Mouse (Mus musculus) heart, embryonic 16.5 days (tissue): ENCODE measurements at regions not wholly inside any gene's neighbourhood (a gene's known extent, or its start where the extent isn't known, plus 50 kb on each side); places are given as distances from the start of the nearest gene placed in this dataset.

Experiments used
- ATAC-seq: fragments of 200-750 bp; cut with Nextera tagmentation; replicated peaks from 2 replicates; pipeline ENCODE4 v1.8.0; 2017; ENCODE audit warnings: moderate number of reproducible peaks; ENCODE audit not compliant: insufficient read depth, low FRiP score; ENCODE audit errors: extremely low read depth
- H3K27ac ChIP-seq: fragments of 300-500 bp; sonication (generic); 2 replicates; pipeline ENCODE4 v1.5.1; 2014; ENCODE audit warnings: mild to moderate bottlenecking, low read length, control low read depth, moderate library complexity
- H3K27me3 ChIP-seq: fragments of 300-500 bp; sonication (generic); 2 replicates; pipeline ENCODE4 v1.6.1; 2014; ENCODE audit warnings: low read length, mixed read lengths; ENCODE audit not compliant: control insufficient read depth, insufficient read depth
- H3K36me3 ChIP-seq: fragments of 300-500 bp; sonication (generic); 2 replicates; pipeline ENCODE4 v1.6.1; 2014; ENCODE audit not compliant: control insufficient read depth, insufficient read depth
- H3K4me1 ChIP-seq: fragments of 300-500 bp; sonication (generic); 2 replicates; pipeline ENCODE4 v1.6.1; 2014; ENCODE audit warnings: low read length, mixed read lengths; ENCODE audit not compliant: control insufficient read depth, insufficient read depth
- H3K4me2 ChIP-seq: fragments of 300-500 bp; sonication (generic); 2 replicates; pipeline ENCODE4 v1.6.1; 2014; ENCODE audit warnings: low read depth, mild to moderate bottlenecking, control low read depth, low read length
- H3K4me3 ChIP-seq: fragments of 300-500 bp; sonication (generic); 2 replicates; pipeline ENCODE4 v1.5.1; 2014; ENCODE audit warnings: mild to moderate bottlenecking, control low read depth, low read length
- H3K9ac ChIP-seq: fragments of 300-500 bp; sonication (generic); 2 replicates; pipeline ENCODE4 v1.6.1; 2014; ENCODE audit warnings: low read length, control low read depth
- H3K9me3 ChIP-seq: fragments of 300-500 bp; sonication (generic); replicated peaks from 2 replicates; pipeline ENCODE4 v1.6.1; 2016; ENCODE audit warnings: low read length; ENCODE audit not compliant: control insufficient read depth
- WGBS: fragments of 180-500 bp; shearing (Covaris S2); extraction: QIAGEN DNeasy Blood & Tissue Kit; methylation state at CpG from one replicate; pipeline ENCODE4 v1.1.7; 2014; 5-methylcytosine and 5-hydroxymethylcytosine counted together

DNA sequence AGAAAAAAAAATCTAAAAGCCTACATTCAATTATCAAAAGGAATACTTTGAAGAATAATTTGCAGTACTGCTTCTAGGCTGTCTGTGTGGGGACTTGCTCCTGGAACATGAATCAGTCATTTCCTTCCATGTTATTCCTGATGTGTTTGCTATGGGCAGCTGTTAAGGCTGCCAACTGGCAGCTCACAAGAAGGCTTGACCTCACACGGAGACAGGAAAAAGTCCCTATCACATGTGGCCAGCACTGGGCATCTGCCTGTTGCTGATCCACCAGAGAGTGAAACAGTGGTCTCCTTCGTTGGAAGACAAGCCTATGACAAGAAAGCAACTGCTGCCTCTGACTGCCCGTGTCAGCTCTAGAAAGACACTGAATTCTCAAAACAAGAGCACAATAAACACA lies 140.6 kb downstream of the Trib2 start:
- Histone ChIP-seq H3K9ac (no peak overlapping the region), H3K36me3 (no peaks in the 10 kb centered on the region), H3K4me2 (no peak overlapping the region), H3K27ac (no peak overlapping the region), H3K4me3 (no peak overlapping the region), H3K27me3 (no peaks in the 10 kb centered on the region), H3K4me1 (no peaks in the 10 kb centered on the region), H3K9me3 (no peaks in the 10 kb centered on the region)
- 69% methylated on average over 3 of the region's 3 CpGs for WGBS
- ATAC-seq, result no peak

DNA sequence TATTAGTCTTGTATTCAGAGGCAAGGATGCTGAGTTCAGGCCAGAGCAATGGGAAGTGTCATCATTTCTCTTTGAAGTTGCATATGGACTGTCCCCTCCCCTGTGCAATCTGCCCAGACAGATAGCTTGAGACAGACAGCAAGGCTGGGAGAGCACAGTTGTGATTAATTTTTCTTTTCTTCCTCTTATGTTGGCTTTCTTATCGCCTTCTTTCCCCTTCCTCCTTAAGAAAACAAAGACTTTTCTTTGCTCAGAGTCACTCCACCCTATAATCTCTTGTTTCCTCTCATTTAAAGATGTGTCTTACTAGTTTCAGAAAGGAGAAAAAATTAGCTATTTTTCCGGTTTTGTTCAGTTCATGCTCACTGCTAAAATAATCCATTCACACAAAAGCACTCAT lies 157.0 kb downstream of the Trib2 start:
- no peaks in the 10 kb centered on the region for H3K27me3 ChIP-seq
- no peaks in the 10 kb centered on the region for H3K9me3 ChIP-seq
- no peak overlapping the region for H3K9ac ChIP-seq
- H3K27ac ChIP-seq, result no peak overlapping the region
- H3K4me3 ChIP-seq, result no peak overlapping the region
- ATAC-seq, result no peak
- no peak overlapping the region for H3K4me2 ChIP-seq
- H3K36me3 ChIP-seq, result no peaks in the 10 kb centered on the region
- peaks cover 10% of the 10 kb centered on the region for H3K4me1 ChIP-seq
- WGBS, result 45% methylated on average over 2 of the region's 2 CpGs

DNA sequence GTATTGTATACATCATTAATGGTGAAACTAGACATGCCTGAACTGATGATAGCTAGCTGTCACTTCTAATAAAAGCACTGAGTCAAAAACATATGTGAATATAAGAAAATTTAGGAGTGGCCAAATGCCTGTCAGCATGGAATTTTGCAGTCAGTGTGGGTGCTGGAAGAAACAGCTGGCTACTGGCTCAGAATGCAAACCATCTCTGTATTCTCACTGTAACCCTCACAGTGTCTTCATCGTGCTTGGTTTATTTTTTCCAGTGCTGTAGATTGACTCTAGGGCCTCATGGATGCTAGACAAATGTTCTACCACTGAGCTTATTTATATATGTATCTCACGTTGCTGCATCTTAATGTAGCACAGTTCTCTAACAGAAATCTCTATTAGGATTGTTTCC lies 157.4 kb downstream of the Trib2 start:
- ATAC-seq, result no peak
- Histone ChIP-seq H3K4me3 (no peak overlapping the region), H3K36me3 (no peaks in the 10 kb centered on the region), H3K27me3 (no peaks in the 10 kb centered on the region), H3K4me1 (peaks cover 10% of the 10 kb centered on the region), H3K9me3 (no peaks in the 10 kb centered on the region), H3K9ac (no peak overlapping the region), H3K27ac (no peak overlapping the region), H3K4me2 (no peak overlapping the region)
- WGBS, result 58% methylated on average over 2 of the region's 2 CpGs

DNA sequence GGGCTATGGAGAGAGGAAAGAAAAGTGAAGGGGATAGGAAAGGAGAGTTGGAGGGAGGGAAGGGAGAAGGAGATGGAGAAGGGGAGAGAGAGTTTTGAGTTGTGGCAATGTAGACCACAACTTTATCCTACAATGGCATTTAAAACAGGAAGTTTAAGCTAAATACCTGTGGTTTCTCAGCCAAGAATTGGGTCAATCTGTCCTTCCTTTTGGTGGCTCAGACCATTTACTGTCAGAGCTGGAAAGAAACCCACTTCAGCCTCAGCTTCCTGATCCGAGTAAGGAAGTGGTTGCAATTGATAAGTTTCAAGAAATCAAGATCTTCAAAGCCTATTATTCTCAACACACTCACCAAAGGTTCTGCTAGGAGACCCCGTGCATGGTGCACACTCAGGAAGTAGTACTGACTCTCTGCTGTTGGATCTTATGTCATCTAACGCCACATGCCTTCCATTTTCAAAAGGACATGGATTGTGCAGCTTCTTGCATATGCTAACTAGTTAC lies 158.9 kb downstream of the Trib2 start:
- H3K4me2 ChIP-seq, result no peak overlapping the region
- H3K9me3 ChIP-seq, result no peaks in the 10 kb centered on the region
- H3K4me3 ChIP-seq, result no peak overlapping the region
- WGBS, result 62% methylated on average over 3 of the region's 3 CpGs
- no peak for ATAC-seq
- H3K4me1 ChIP-seq, result peaks cover 10% of the 10 kb centered on the region
- no peaks in the 10 kb centered on the region for H3K36me3 ChIP-seq
- H3K27ac ChIP-seq, result no peak overlapping the region
- no peak overlapping the region for H3K9ac ChIP-seq
- H3K27me3 ChIP-seq, result no peaks in the 10 kb centered on the region

DNA sequence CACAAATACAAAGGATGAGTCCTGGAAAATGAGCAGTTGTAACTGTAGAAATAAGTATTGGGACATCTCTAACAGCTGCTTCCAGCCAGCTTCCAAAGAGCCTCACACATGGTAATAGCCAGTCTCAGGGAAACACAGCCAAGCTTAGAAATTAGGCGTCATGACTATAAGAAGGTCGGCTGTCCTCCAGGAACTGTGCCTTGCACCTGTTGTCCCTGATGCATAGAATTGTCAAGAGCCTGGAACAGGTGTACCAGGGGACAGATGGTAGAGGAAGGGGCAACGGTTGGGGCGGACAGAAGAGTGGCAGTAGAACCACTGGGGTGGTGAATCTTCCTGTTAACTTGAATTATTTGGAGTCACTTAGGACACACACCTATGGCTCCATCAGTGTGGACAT lies 162.1 kb downstream of the Trib2 start:
- H3K4me1 ChIP-seq, result peaks cover 10% of the 10 kb centered on the region
- ATAC-seq, result no peak
- 91% methylated on average over 4 of the region's 4 CpGs for WGBS
- H3K4me3 ChIP-seq, result no peak overlapping the region
- no peaks in the 10 kb centered on the region for H3K9me3 ChIP-seq
- no peak overlapping the region for H3K4me2 ChIP-seq
- no peak overlapping the region for H3K27ac ChIP-seq
- no peaks in the 10 kb centered on the region for H3K27me3 ChIP-seq
- no peaks in the 10 kb centered on the region for H3K36me3 ChIP-seq
- H3K9ac ChIP-seq, result no peak overlapping the region

DNA sequence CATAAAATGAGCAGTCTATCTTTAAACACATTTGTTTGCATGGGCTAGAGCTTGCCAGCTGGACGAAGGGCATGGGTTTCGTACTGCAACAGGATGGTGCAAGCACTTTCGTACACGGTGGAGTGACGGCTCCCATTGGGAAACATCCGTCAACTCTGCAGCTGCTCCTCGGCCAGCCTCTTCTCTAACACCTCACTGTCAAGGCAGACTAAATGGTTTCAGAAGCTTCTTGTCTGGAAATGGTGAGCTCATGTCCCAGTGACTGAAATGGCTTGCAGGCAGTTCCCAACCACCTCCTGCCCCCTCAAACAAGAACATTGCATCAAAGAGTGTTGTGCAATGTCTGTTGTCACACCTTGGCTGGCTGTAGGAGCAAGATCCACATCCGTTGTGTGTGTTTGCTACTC lies 163.4 kb downstream of the Trib2 start:
- no peak overlapping the region for H3K27ac ChIP-seq
- whole genome bisulfite sequencing, result 42% methylated on average over 8 of the region's 8 CpGs
- H3K4me2 ChIP-seq, result no peak overlapping the region
- H3K4me1 ChIP-seq, result peaks cover 15% of the 10 kb centered on the region
- no peaks in the 10 kb centered on the region for H3K27me3 ChIP-seq
- no peaks in the 10 kb centered on the region for H3K9me3 ChIP-seq
- H3K4me3 ChIP-seq, result no peak overlapping the region
- H3K36me3 ChIP-seq, result no peaks in the 10 kb centered on the region
- no peak for ATAC-seq
- H3K9ac ChIP-seq, result no peak overlapping the region

DNA sequence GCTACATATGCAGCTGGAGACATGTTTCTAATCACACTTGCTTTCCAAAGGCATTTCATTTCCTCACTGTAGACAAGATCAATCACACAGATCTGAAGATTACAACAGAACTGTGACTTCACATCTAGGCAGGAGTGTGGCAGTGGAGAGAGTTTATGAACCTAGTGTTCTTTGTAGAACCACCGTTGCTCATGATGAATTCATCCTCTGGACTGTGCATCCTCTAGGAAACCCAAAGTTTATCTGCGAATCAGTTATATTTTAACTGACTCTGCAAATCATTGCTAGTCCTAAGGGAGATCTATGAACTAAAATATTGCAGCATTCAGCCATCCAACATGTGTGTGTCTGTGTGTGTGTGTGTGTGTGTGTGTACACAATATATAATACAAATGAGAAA lies 165.4 kb downstream of the Trib2 start:
- H3K36me3 ChIP-seq, result no peaks in the 10 kb centered on the region
- H3K4me1 ChIP-seq, result peaks cover 11% of the 10 kb centered on the region
- H3K4me2 ChIP-seq, result no peak overlapping the region
- WGBS, result 81% methylated on average over 2 of the region's 2 CpGs
- no peak overlapping the region for H3K4me3 ChIP-seq
- ATAC-seq, result no peak
- H3K27ac ChIP-seq, result no peak overlapping the region
- no peaks in the 10 kb centered on the region for H3K9me3 ChIP-seq
- no peaks in the 10 kb centered on the region for H3K27me3 ChIP-seq
- H3K9ac ChIP-seq, result no peak overlapping the region

DNA sequence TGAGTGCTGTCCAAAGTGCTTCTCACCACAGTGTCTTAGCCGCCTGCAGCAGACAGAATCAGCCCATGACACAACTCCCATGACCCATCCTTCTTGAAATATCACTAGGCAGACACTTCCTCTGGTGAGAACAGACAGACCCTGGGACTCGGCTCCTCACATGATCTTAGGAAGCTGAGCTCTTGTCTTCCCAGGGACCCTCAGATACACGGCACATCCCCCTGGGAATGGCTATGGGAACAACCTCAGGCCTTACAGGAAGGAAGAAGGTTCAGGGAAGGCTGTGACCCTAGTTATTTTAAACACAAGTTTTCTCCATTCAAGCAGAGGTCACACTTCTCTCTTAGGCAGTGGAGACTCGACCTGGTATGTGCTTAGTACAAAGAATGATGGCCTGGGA lies 166.8 kb downstream of the Trib2 start:
- Histone ChIP-seq H3K9me3 (no peaks in the 10 kb centered on the region), H3K4me3 (no peak overlapping the region), H3K27ac (no peak overlapping the region), H3K27me3 (no peaks in the 10 kb centered on the region), H3K4me2 (no peak overlapping the region), H3K36me3 (no peaks in the 10 kb centered on the region), H3K9ac (no peak overlapping the region), H3K4me1 (peaks cover 11% of the 10 kb centered on the region)
- 0 out of 2 replicates have a peak, but pooled peaks have one; percentile 23 for ATAC-seq
- 59% methylated on average over 4 of the region's 4 CpGs for WGBS

DNA sequence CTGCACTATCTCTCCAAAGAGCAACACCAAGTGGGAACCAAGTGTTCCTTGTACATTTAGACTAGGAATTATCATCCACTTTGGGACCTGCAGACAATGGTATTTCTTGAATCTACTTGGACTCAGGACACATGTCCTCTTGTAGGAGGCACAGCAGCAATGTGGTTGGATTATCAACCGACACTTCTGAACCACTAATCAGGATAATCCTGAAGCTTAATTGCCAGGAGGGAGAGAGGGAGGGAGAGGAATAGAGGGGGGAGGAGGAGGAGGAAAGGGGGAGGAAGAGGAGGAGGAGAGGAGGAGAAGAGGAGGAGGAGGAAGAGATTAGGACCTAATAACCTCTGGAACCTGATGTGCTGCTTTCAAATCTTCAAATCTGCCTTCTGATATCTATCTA lies 167.5 kb downstream of the Trib2 start:
- H3K4me3 ChIP-seq, result no peak overlapping the region
- H3K9ac ChIP-seq, result no peak overlapping the region
- H3K9me3 ChIP-seq, result no peaks in the 10 kb centered on the region
- H3K27ac ChIP-seq, result no peak overlapping the region
- no peaks in the 10 kb centered on the region for H3K27me3 ChIP-seq
- H3K4me2 ChIP-seq, result no peak overlapping the region
- H3K36me3 ChIP-seq, result no peaks in the 10 kb centered on the region
- H3K4me1 ChIP-seq, result peaks cover 11% of the 10 kb centered on the region
- ATAC-seq, result no peak
- WGBS, result 59% methylated on average over 1 of the region's 1 CpGs
